Mouse (Mus musculus) E14TG2a.4 (cell line): ENCODE results near the gene Atxn1.

Experiments
- H3K27me3 ChIP-seq: 2 replicates; pipeline ENCODE4 v1.6.1; 2014; ENCODE audit warnings: low read length, control low read depth; ENCODE audit not compliant: insufficient read depth
- H3K36me3 ChIP-seq: 2 replicates; pipeline ENCODE4 v1.6.1; 2014; ENCODE audit warnings: low read length, control low read depth; ENCODE audit not compliant: insufficient read depth
- H3K4me1 ChIP-seq: replicated peaks from 2 replicates; pipeline ENCODE4 v1.6.1; 2014; ENCODE audit warnings: low read depth, low read length, control low read depth
- H3K4me3 ChIP-seq: replicated peaks from 2 replicates; pipeline ENCODE4 v1.5.1; 2014; ENCODE audit warnings: mild to moderate bottlenecking, low read length
- H3K9me3 ChIP-seq: 2 replicates; pipeline ENCODE4 v1.6.1; 2014; ENCODE audit warnings: low read length, control low read depth
- CTCF ChIP-seq: conservative IDR thresholded peaks from 2 replicates; pipeline ENCODE4 v1.5.1; 2014; ENCODE audit warnings: low read length
- NANOG ChIP-seq: IDR thresholded peaks from 2 replicates; pipeline ENCODE4 v1.6.1; 2014; ENCODE audit warnings: borderline replicate concordance, low read length, mixed read lengths
- POU5F1 ChIP-seq: IDR thresholded peaks from 2 replicates; pipeline ENCODE4 v1.6.1; 2014; ENCODE audit warnings: low read length, borderline replicate concordance

Atxn1 gene

GRCm38 (mm10) chr13:45957629-45958028 lies 7.2 kb downstream of the Atxn1 start:
- H3K36me3 ChIP-seq, result no peaks in the 10 kb centered on the region
- peaks cover 29% of the 10 kb centered on the region for H3K27me3 ChIP-seq
- no peaks in the 10 kb centered on the region for H3K9me3 ChIP-seq
- peaks cover 9% of the 10 kb centered on the region for H3K4me1 ChIP-seq
- no peak overlapping the region for H3K4me3 ChIP-seq
- no peak for TF ChIP-seq NANOG

- Histone ChIP-seq H3K36me3 (no peaks in the 10 kb centered on the region), H3K9me3 (no peaks in the 10 kb centered on the region), H3K27me3 (peaks cover 18% of the 10 kb centered on the region), H3K4me1 (no peaks in the 10 kb centered on the region), H3K4me3 (no peak overlapping the region)
- TF ChIP-seq CTCF (no peak), NANOG (no peak), POU5F1 (no peak)
Observed at GRCm38 (mm10) chr13:45956287-45956686, 8.5 kb downstream of the Atxn1 start.

GRCm38 (mm10) chr13:45955370-45956055 lies 9.3 kb downstream of the Atxn1 start:
- no peaks in the 10 kb centered on the region for H3K36me3 ChIP-seq
- H3K27me3 ChIP-seq, result peaks cover 11% of the 10 kb centered on the region
- TF ChIP-seq POU5F1 (no peak), NANOG (no peak), CTCF (no peak)
- no peaks in the 10 kb centered on the region for H3K9me3 ChIP-seq
- H3K4me3 ChIP-seq, result no peak overlapping the region
- no peaks in the 10 kb centered on the region for H3K4me1 ChIP-seq

- no peaks in the 10 kb centered on the region for H3K9me3 ChIP-seq
- H3K27me3 ChIP-seq, result peaks cover 11% of the 10 kb centered on the region; the same call in 1 of the 2 replicates
- no peak for TF ChIP-seq CTCF
- no peak for TF ChIP-seq NANOG
- TF ChIP-seq POU5F1, result no peak
- H3K4me3 ChIP-seq, result no peak overlapping the region
- H3K4me1 ChIP-seq, result no peaks in the 10 kb centered on the region
- no peaks in the 10 kb centered on the region for H3K36me3 ChIP-seq
Observed at GRCm38 (mm10) chr13:45953098-45953497, 11.7 kb downstream of the Atxn1 start.

GRCm38 (mm10) chr13:45951071-45951645 lies 13.7 kb downstream of the Atxn1 start:
- H3K4me1 ChIP-seq, result no peaks in the 10 kb centered on the region
- H3K9me3 ChIP-seq, result no peaks in the 10 kb centered on the region
- no peak for TF ChIP-seq CTCF
- no peak for TF ChIP-seq NANOG
- TF ChIP-seq POU5F1, result no peak
- H3K27me3 ChIP-seq, result peaks cover 11% of the 10 kb centered on the region; the same call in 1 of the 2 replicates
- no peaks in the 10 kb centered on the region for H3K36me3 ChIP-seq
- no peak overlapping the region for H3K4me3 ChIP-seq

GRCm38 (mm10) chr13:45950355-45950861 lies 14.4 kb downstream of the Atxn1 start:
- no peak for TF ChIP-seq CTCF
- no peak for TF ChIP-seq POU5F1
- TF ChIP-seq NANOG, result no peak
- no peaks in the 10 kb centered on the region for H3K4me1 ChIP-seq

GRCm38 (mm10) chr13:45946136-45946535 lies 18.7 kb downstream of the Atxn1 start:
- H3K27me3 ChIP-seq, result peaks cover 5% of the 10 kb centered on the region; the same call in 1 of the 2 replicates
- no peak overlapping the region for H3K4me3 ChIP-seq
- no peaks in the 10 kb centered on the region for H3K9me3 ChIP-seq
- TF ChIP-seq CTCF (no peak), POU5F1 (no peak), NANOG (no peak)
- H3K36me3 ChIP-seq, result no peaks in the 10 kb centered on the region
- H3K4me1 ChIP-seq, result no peaks in the 10 kb centered on the region; the same call in 1 of the 2 replicates

More at GRCm38 (mm10) chr13:45950355-45950861, 14.4 kb downstream of the Atxn1 start:
- no peaks in the 10 kb centered on the region for H3K36me3 ChIP-seq
- H3K9me3 ChIP-seq, result no peaks in the 10 kb centered on the region
- no peak overlapping the region for H3K4me3 ChIP-seq
- H3K27me3 ChIP-seq, result peaks cover 9% of the 10 kb centered on the region; the same call in 1 of the 2 replicates

- Histone ChIP-seq H3K4me3 (no peak overlapping the region), H3K36me3 (no peaks in the 10 kb centered on the region), H3K9me3 (no peaks in the 10 kb centered on the region), H3K27me3 (no peaks in the 10 kb centered on the region; the same call in 1 of the 2 replicates), H3K4me1 (no peaks in the 10 kb centered on the region; the same call in 1 of the 2 replicates)
- TF ChIP-seq CTCF, result no peak
Observed at GRCm38 (mm10) chr13:45942337-45942736, 22.5 kb downstream of the Atxn1 start.
